8 mouse cellular contexts compared by ENCODE assay signal in genomic region chr6:85339273-85339901, GRCm38 (mm10). TPM values are rescaled to one million over a fixed set of nuclear protein-coding genes. Genes with fewer than 3 reads are reported as not detected.
DNase-seq lines count a peak whose midpoint lies in the region; ATAC-seq and TF ChIP-seq lines count a peak whose summit lies in the region.

No protein-coding gene starts in this region.

- peak; percentile 87 for TF ChIP-seq CTCF in kidney, adult 2 months (conservative IDR thresholded peaks at IDR 0.05; ENCODE audit: insufficient read depth, insufficient read length, low read depth, low read length)

- H3K36me3 ChIP-seq in kidney, adult 2 months (ENCODE audit: control insufficient read depth, insufficient read depth, low read length), result no peaks in the 10 kb centered on the region
- H3K36me3 ChIP-seq in kidney, embryonic 16.5 days (ENCODE audit: insufficient read depth, low read length), result peaks cover 9% of the 10 kb centered on the region; the same call in 1 of the 2 replicates
- H3K36me3 ChIP-seq in megakaryocyte, embryonic 14.5 days (replicated peaks; ENCODE audit: low read length), result no peaks in the 10 kb centered on the region
- H3K36me3 ChIP-seq in hindbrain, embryonic 14.5 days (replicated peaks; ENCODE audit: control insufficient read depth, insufficient read depth), result peaks cover 11% of the 10 kb centered on the region; the same call in 1 of the 2 replicates

- H3K9me3 ChIP-seq in kidney, embryonic 16.5 days (ENCODE audit: low read length), result no peaks in the 10 kb centered on the region
- H3K9me3 ChIP-seq in megakaryocyte, embryonic 14.5 days, result no peaks in the 10 kb centered on the region
- H3K9me3 ChIP-seq in hindbrain, embryonic 14.5 days (ENCODE audit: control insufficient read depth, low read length), result no peaks in the 10 kb centered on the region

- H3K4me3 ChIP-seq in kidney, adult 2 months (ENCODE audit: insufficient read depth, low read depth, low read length), result no peak overlapping the region
- H3K4me3 ChIP-seq in kidney, embryonic 16.5 days (ENCODE audit: low read length), result no peak overlapping the region
- H3K4me3 ChIP-seq in megakaryocyte, embryonic 14.5 days (replicated peaks), result peak overlapping the region; percentile 40
- no peak overlapping the region for H3K4me3 ChIP-seq in hindbrain, embryonic 14.5 days (replicated peaks; ENCODE audit: low read length)

- TF ChIP-seq POLR2A in kidney, adult 2 months (IDR thresholded peaks at IDR 0.05; ENCODE audit: low read depth, low read length), result no peak

- 65% methylated on average over 1 of the region's 1 CpGs for WGBS in kidney, adult 2 months
- 90% methylated on average over 1 of the region's 1 CpGs for WGBS in kidney, embryonic 16.5 days
- 61% methylated on average over 1 of the region's 1 CpGs for WGBS in hindbrain, embryonic 14.5 days

- ATAC-seq in kidney, embryonic 16.5 days (ENCODE audit: low FRiP score, low TSS enrichment), result no peak
- ATAC-seq in hindbrain, embryonic 14.5 days (ENCODE audit: low FRiP score), result no peak

- no peaks in the 10 kb centered on the region for H3K27me3 ChIP-seq in kidney, adult 2 months (replicated peaks; ENCODE audit: control insufficient read depth, insufficient read depth, low read length)
- H3K27me3 ChIP-seq in kidney, embryonic 16.5 days (ENCODE audit: insufficient read depth, low read length), result no peaks in the 10 kb centered on the region
- peaks cover 91% of the 10 kb centered on the region for H3K27me3 ChIP-seq in megakaryocyte, embryonic 14.5 days (replicated peaks)
- H3K27me3 ChIP-seq in hindbrain, embryonic 14.5 days (ENCODE audit: control insufficient read depth, insufficient read depth, low read length), result no peaks in the 10 kb centered on the region

- H3K9ac ChIP-seq in kidney, embryonic 16.5 days (replicated peaks; ENCODE audit: low read length), result no peak overlapping the region
- H3K9ac ChIP-seq in hindbrain, embryonic 14.5 days, result no peak overlapping the region

- no peak overlapping the region for H3K27ac ChIP-seq in kidney, adult 2 months (ENCODE audit: insufficient read depth, low read depth, low read length)
- H3K27ac ChIP-seq in kidney, embryonic 16.5 days (ENCODE audit: low read length), result no peak overlapping the region
- no peak overlapping the region for H3K27ac ChIP-seq in hindbrain, embryonic 14.5 days

- DNase-seq in kidney, adult 2 months, result peak; percentile 78
- peak; percentile 48 for DNase-seq in ES-CJ7 (ENCODE audit: low read depth, low spot score)
- peak; percentile 72 for DNase-seq in cerebellum, adult 8-10 months
- DNase-seq in kidney, postnatal 10 days, result peak; percentile 77
- DNase-seq in thymus, postnatal 0 days (ENCODE audit: low spot score), result peak; percentile 41
- no peak for DNase-seq in hindbrain, embryonic 14.5 days (ENCODE audit: low spot score)

- H3K4me1 ChIP-seq in kidney, adult 2 months (ENCODE audit: control insufficient read depth, insufficient read depth, low read length), result 0 out of 2 replicates have a peak, but pooled peaks cover 3% of the 10 kb centered on the region
- H3K4me1 ChIP-seq in kidney, embryonic 16.5 days (ENCODE audit: insufficient read depth, low read length), result peaks cover 3% of the 10 kb centered on the region; the same call in 1 of the 2 replicates
- H3K4me1 ChIP-seq in megakaryocyte, embryonic 14.5 days, result peaks cover 11% of the 10 kb centered on the region; the same call in 1 of the 2 replicates
- H3K4me1 ChIP-seq in hindbrain, embryonic 14.5 days (replicated peaks; ENCODE audit: control insufficient read depth, insufficient read depth, low read length), result no peaks in the 10 kb centered on the region

- H3K4me2 ChIP-seq in kidney, embryonic 16.5 days (replicated peaks; ENCODE audit: low read depth, low read length), result no peak overlapping the region
- no peak overlapping the region for H3K4me2 ChIP-seq in hindbrain, embryonic 14.5 days (replicated peaks)

RNA-seq across cellular contexts. Expression of gene Sfxn5, which starts 6.2 kb away (rescaled TPM):
- polyA plus RNA-seq in kidney, adult 2 months (2012; rRNA removed), result 23.6 and 25.8 TPM in 2 replicates
- polyA plus RNA-seq in kidney, embryonic 16.5 days (2015; fragmentation: Nextera tagmentation; extraction: Ambion mirVana), result 9.2 and 13.8 TPM in 2 replicates
- 0.72 TPM in 1 of 2 replicates, not detected in the other for polyA plus RNA-seq in megakaryocyte, embryonic 14.5 days (2012; ENCODE audit: insufficient read depth, low replicate concordance)
- polyA plus RNA-seq in thymus, postnatal 0 days (2015; fragmentation: Nextera tagmentation; extraction: Ambion mirVana), result 4.4 and 5.1 TPM in 2 replicates
- 27.8 and 30.4 TPM in 2 replicates for polyA plus RNA-seq in hindbrain, embryonic 14.5 days (2014; fragmentation: Nextera tagmentation; extraction: Ambion mirVana)

RNA-seq across cellular contexts. Expression of gene Rab11fip5, which starts 35.0 kb away (rescaled TPM):
- 56.8 and 63.6 TPM in 2 replicates for polyA plus RNA-seq in kidney, adult 2 months (2012; rRNA removed)
- 16.5 and 18.9 TPM in 2 replicates for polyA plus RNA-seq in kidney, embryonic 16.5 days (2015; fragmentation: Nextera tagmentation; extraction: Ambion mirVana)
- polyA plus RNA-seq in megakaryocyte, embryonic 14.5 days (2012; ENCODE audit: insufficient read depth, low replicate concordance), result 1.0 and 4.4 TPM in 2 replicates
- 4.3 and 4.7 TPM in 2 replicates for polyA plus RNA-seq in thymus, postnatal 0 days (2015; fragmentation: Nextera tagmentation; extraction: Ambion mirVana)
- polyA plus RNA-seq in hindbrain, embryonic 14.5 days (2014; fragmentation: Nextera tagmentation; extraction: Ambion mirVana), result 21.3 and 24.6 TPM in 2 replicates
